Mouse (Mus musculus): ENCODE measurements around the gene Ttc19. TPM values are rescaled to one million over a fixed set of nuclear protein-coding genes. Genes with fewer than 3 reads are reported as not detected.

The Ttc19 gene
- total and polyA plus RNA-seq, 2 experiments, result 8.0 to 14.8 TPM

DNA sequence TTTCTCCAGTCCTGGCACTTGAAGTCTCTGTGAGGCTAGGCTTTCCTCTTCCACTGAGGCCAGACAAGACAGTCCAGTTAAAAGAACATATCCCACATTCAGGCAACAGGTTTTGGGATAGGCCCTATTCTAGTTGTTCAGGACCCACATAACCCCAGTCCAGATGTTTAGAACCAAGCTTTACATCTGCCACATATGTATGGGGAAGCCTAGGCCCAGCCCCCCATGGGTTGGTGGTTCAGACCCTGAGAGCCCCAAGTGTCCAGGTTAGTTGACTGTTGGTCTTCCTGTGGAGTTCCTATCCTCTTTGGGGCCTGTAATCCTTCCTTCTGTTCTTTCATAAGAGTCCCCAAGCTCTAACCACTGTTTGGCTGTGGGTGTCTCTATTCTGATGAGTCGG is 6.4 kb downstream of the Ttc19 start:
- Histone ChIP-seq H3K79me2 (ENCODE audit: control insufficient read depth, insufficient read depth, low read length) (no peaks in the 10 kb centered on the region), H3K27me3 (ENCODE audit: control insufficient read depth, insufficient read depth, low read length) (no peaks in the 10 kb centered on the region), H3K4me1 (ENCODE audit: control insufficient read depth, insufficient read depth, low read length) (no peaks in the 10 kb centered on the region), H3K36me3 (ENCODE audit: control insufficient read depth, insufficient read depth, low read length) (peaks cover 51% of the 10 kb centered on the region), H3K27ac (replicated peaks; ENCODE audit: insufficient read depth, low read depth, low read length) (no peak overlapping the region), H3K4me3 (ENCODE audit: insufficient read depth, low read depth, low read length) (no peak overlapping the region), H3K9ac (ENCODE audit: low read depth, low read length) (no peak overlapping the region)
- TF ChIP-seq POLR2A (IDR thresholded peaks at IDR 0.05; ENCODE audit: extremely low read depth, insufficient read depth, low read length), result no peak
- DNase-seq (ENCODE audit: extremely low read depth, low read depth, low spot score), result no peak
- 100% methylated on average over 1 of the region's 1 CpGs for WGBS

DNA sequence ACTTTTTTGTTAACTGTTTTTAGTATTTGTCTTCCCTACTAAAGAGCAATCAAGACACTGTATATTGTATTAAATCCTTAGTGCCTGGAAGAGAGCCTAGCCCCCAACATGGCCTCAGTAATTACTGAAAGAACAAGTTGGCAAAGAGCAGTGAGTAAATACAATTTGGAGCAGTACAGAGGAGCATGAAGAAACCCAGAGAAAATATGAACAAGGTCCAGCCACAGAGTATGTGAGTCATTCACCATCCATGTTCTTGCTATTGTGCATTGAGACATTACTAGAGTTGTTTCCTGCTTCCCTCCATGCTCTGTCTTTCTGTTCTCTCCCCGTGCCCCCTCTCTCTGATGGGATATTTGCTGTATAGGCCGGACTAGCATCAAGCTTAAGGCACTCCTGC is 12.8 kb downstream of the Ttc19 start:
- no peak overlapping the region for H3K4me3 ChIP-seq (ENCODE audit: insufficient read depth, low read depth, low read length)
- H3K36me3 ChIP-seq (ENCODE audit: control insufficient read depth, insufficient read depth, low read length), result peaks cover 33% of the 10 kb centered on the region
- no peaks in the 10 kb centered on the region for H3K79me2 ChIP-seq (ENCODE audit: control insufficient read depth, insufficient read depth, low read length)
- 94% methylated on average over 2 of the region's 2 CpGs for WGBS
- no peaks in the 10 kb centered on the region for H3K4me1 ChIP-seq (ENCODE audit: control insufficient read depth, insufficient read depth, low read length)
- no peak overlapping the region for H3K9ac ChIP-seq (ENCODE audit: low read depth, low read length)
- no peak for TF ChIP-seq CTCF (IDR thresholded peaks at IDR 0.05; ENCODE audit: low read depth, low read length)
- TF ChIP-seq POLR2A (IDR thresholded peaks at IDR 0.05; ENCODE audit: extremely low read depth, insufficient read depth, low read length), result no peak
- no peak overlapping the region for H3K27ac ChIP-seq (replicated peaks; ENCODE audit: insufficient read depth, low read depth, low read length)
- no peak for DNase-seq (ENCODE audit: extremely low read depth, low read depth, low spot score)
- no peaks in the 10 kb centered on the region for H3K27me3 ChIP-seq (ENCODE audit: control insufficient read depth, insufficient read depth, low read length)

DNA sequence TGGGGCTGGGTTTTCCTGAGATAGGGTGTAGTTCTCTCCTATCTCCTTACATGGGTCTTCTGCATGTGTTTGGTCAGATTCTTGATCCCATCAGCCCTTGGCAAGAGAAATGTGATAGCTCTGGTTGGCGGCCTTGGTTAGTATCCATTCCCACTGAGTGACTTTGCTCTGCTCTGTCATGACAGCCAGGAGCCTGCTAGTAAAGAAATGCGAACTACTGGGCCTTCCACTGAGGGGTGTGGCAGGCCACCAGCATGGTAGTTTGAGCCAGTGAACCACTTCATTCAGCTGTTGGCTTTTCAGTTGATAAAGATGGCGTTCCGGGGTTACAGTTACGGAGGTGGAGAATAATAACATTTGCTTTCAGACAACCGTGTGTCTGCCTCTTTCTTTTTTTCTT is 17.6 kb downstream of the Ttc19 start:
- no peak overlapping the region for H3K4me3 ChIP-seq (ENCODE audit: insufficient read depth, low read depth, low read length)
- DNase-seq (ENCODE audit: extremely low read depth, low read depth, low spot score), result no peak
- H3K9ac ChIP-seq (ENCODE audit: low read depth, low read length), result no peak overlapping the region
- TF ChIP-seq POLR2A (IDR thresholded peaks at IDR 0.05; ENCODE audit: extremely low read depth, insufficient read depth, low read length), result no peak
- no peak for TF ChIP-seq CTCF (IDR thresholded peaks at IDR 0.05; ENCODE audit: low read depth, low read length)
- H3K79me2 ChIP-seq (ENCODE audit: control insufficient read depth, insufficient read depth, low read length), result no peaks in the 10 kb centered on the region
- WGBS, result 95% methylated on average over 6 of the region's 6 CpGs
- H3K36me3 ChIP-seq (ENCODE audit: control insufficient read depth, insufficient read depth, low read length), result peaks cover 12% of the 10 kb centered on the region
- no peaks in the 10 kb centered on the region for H3K27me3 ChIP-seq (ENCODE audit: control insufficient read depth, insufficient read depth, low read length)
- H3K4me1 ChIP-seq (ENCODE audit: control insufficient read depth, insufficient read depth, low read length), result no peaks in the 10 kb centered on the region
- no peak overlapping the region for H3K27ac ChIP-seq (replicated peaks; ENCODE audit: insufficient read depth, low read depth, low read length)

DNA sequence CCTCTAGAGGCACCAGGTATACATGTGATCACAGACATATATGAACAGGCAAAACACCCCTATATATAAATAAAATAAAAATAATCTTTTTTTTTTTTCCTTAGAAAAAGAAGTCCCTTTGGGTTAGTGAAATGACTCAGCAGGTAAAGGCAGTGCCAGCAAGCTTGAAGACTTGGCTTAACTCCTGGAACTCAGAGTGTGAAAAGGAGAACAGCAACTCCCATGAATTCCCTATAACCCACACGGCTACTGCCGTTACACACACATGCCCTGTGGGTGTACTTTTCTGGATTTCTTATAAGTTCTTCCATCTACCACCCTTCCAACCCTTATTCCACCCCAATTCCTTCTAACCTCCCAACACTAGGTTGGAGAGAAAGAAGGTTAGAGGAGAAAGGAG is 24.6 kb downstream of the Ttc19 start:
- H3K79me2 ChIP-seq (ENCODE audit: control insufficient read depth, insufficient read depth, low read length), result no peaks in the 10 kb centered on the region
- H3K4me1 ChIP-seq (ENCODE audit: control insufficient read depth, insufficient read depth, low read length), result no peaks in the 10 kb centered on the region
- no peak for DNase-seq (ENCODE audit: extremely low read depth, low read depth, low spot score)
- H3K27ac ChIP-seq (replicated peaks; ENCODE audit: insufficient read depth, low read depth, low read length), result no peak overlapping the region
- TF ChIP-seq CTCF (IDR thresholded peaks at IDR 0.05; ENCODE audit: low read depth, low read length) (no peak), POLR2A (IDR thresholded peaks at IDR 0.05; ENCODE audit: extremely low read depth, insufficient read depth, low read length) (no peak)
- WGBS, result 85% methylated on average over 2 of the region's 2 CpGs
- no peak overlapping the region for H3K9ac ChIP-seq (ENCODE audit: low read depth, low read length)
- no peaks in the 10 kb centered on the region for H3K27me3 ChIP-seq (ENCODE audit: control insufficient read depth, insufficient read depth, low read length)
- no peak overlapping the region for H3K4me3 ChIP-seq (ENCODE audit: insufficient read depth, low read depth, low read length)
- peaks cover 25% of the 10 kb centered on the region for H3K36me3 ChIP-seq (ENCODE audit: control insufficient read depth, insufficient read depth, low read length)

DNA sequence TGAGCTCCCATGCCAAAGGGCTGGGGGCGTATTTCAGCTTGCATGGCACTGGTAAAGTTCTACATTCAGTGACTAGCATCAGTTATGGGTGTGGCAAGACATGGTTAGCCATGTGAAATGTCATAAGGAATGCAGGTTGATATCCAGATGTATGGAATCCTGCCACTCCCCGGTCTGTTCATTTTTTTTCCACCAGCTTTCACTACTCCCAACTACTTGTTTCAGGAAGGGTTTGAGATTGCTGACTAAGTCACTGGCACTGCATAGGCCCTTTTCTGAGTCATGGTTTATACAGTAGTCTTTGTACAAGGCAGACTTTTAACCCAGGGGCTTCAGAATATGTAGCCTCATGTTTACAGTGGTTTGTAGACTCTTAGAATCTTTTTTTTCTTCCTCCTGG is 28.0 kb downstream of the Ttc19 start:
- Histone ChIP-seq H3K4me3 (ENCODE audit: insufficient read depth, low read depth, low read length) (no peak overlapping the region), H3K36me3 (ENCODE audit: control insufficient read depth, insufficient read depth, low read length) (peaks cover 39% of the 10 kb centered on the region), H3K79me2 (ENCODE audit: control insufficient read depth, insufficient read depth, low read length) (no peaks in the 10 kb centered on the region), H3K4me1 (ENCODE audit: control insufficient read depth, insufficient read depth, low read length) (no peaks in the 10 kb centered on the region), H3K27ac (replicated peaks; ENCODE audit: insufficient read depth, low read depth, low read length) (no peak overlapping the region), H3K27me3 (ENCODE audit: control insufficient read depth, insufficient read depth, low read length) (no peaks in the 10 kb centered on the region), H3K9ac (ENCODE audit: low read depth, low read length) (no peak overlapping the region)
- TF ChIP-seq CTCF (IDR thresholded peaks at IDR 0.05; ENCODE audit: low read depth, low read length) (no peak), POLR2A (IDR thresholded peaks at IDR 0.05; ENCODE audit: extremely low read depth, insufficient read depth, low read length) (no peak)
- no peak for DNase-seq (ENCODE audit: extremely low read depth, low read depth, low spot score)
- 84% methylated on average over 2 of the region's 2 CpGs for WGBS

DNA sequence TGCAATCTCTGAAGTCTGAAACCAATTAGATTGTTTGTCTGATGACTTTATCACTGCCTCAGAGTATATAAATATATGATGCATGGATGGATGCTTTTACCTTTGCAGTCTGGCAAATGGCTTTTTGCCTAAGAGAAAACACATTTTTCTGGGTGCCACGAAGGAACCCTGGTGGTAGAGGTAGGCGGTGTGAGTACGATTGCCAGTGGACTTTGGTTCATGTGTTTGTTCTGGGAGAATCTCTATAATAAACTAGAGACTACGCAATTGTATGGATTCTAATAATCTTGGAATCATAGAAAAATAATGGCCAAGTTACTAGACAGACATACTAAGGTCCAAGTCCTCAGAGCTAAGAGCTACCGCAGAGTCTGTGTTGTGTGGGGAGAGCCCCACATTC is 33.7 kb downstream of the Ttc19 start:
- TF ChIP-seq CTCF (IDR thresholded peaks at IDR 0.05; ENCODE audit: low read depth, low read length) (no peak), POLR2A (IDR thresholded peaks at IDR 0.05; ENCODE audit: extremely low read depth, insufficient read depth, low read length) (no peak)
- H3K27ac ChIP-seq (replicated peaks; ENCODE audit: insufficient read depth, low read depth, low read length), result no peak overlapping the region
- H3K79me2 ChIP-seq (ENCODE audit: control insufficient read depth, insufficient read depth, low read length), result no peaks in the 10 kb centered on the region; the same call in 1 of the 2 replicates
- H3K27me3 ChIP-seq (ENCODE audit: control insufficient read depth, insufficient read depth, low read length), result no peaks in the 10 kb centered on the region
- WGBS, result 53% methylated on average over 5 of the region's 5 CpGs
- no peak for DNase-seq (ENCODE audit: extremely low read depth, low read depth, low spot score)
- no peak overlapping the region for H3K9ac ChIP-seq (ENCODE audit: low read depth, low read length)
- H3K36me3 ChIP-seq (ENCODE audit: control insufficient read depth, insufficient read depth, low read length), result peaks cover 65% of the 10 kb centered on the region
- H3K4me3 ChIP-seq (ENCODE audit: insufficient read depth, low read depth, low read length), result no peak overlapping the region
- no peaks in the 10 kb centered on the region for H3K4me1 ChIP-seq (ENCODE audit: control insufficient read depth, insufficient read depth, low read length)

Measured in liver, adult 2 months (tissue).